42 mouse cellular contexts compared by ENCODE assay signal in genomic region chr5:72948136-72948535, GRCm38 (mm10). TPM values are rescaled to one million over a fixed set of nuclear protein-coding genes. Genes with fewer than 3 reads are reported as not detected.
A peak's percentile ranks its signal among the peaks of the same experiment; 100 is the strongest.
DNase-seq lines count a peak whose midpoint lies in the region; ATAC-seq lines count a peak whose summit lies in the region.
"Had no signal": no experiment of that assay in that cellular context is flagged by ENCODE, and none has a peak within 500 bp of the region (broad histone marks: within the 10 kb centered on the region; RNA-seq: fewer than 3 reads in every experiment).

No protein-coding gene starts in this region.

- no peak overlapping the region for H3K4me3 ChIP-seq in kidney, embryonic 16.5 days (ENCODE audit: low read length)
- H3K4me3 ChIP-seq: embryonic facial prominence, embryonic 12.5 days; heart, adult 2 months; heart, embryonic 13.5 days; limb, embryonic 10.5 days; limb, embryonic 15.5 days; midbrain, embryonic 10.5 days; midbrain, embryonic 15.5 days; neural tube, embryonic 15.5 days; stomach, embryonic 15.5 days had no signal

- 0 out of 2 replicates have a peak, but pooled peaks cover 9% of the 10 kb centered on the region for H3K36me3 ChIP-seq in kidney, embryonic 16.5 days (ENCODE audit: insufficient read depth, low read length)
- H3K36me3 ChIP-seq: midbrain, embryonic 15.5 days; neural tube, embryonic 15.5 days; stomach, embryonic 15.5 days had no signal

- H3K27ac ChIP-seq in kidney, embryonic 16.5 days (ENCODE audit: low read length): no peak overlapping the region
- H3K27ac ChIP-seq: embryonic facial prominence, embryonic 12.5 days; heart, adult 2 months; heart, embryonic 13.5 days; hindbrain, embryonic 14.5 days; kidney, postnatal 0 days; limb, embryonic 10.5 days; limb, embryonic 15.5 days; liver, embryonic 14.5 days; midbrain, embryonic 10.5 days; midbrain, embryonic 15.5 days; neural tube, embryonic 15.5 days; stomach, embryonic 15.5 days had no signal

- no peaks in the 10 kb centered on the region for H3K4me1 ChIP-seq in kidney, embryonic 16.5 days (ENCODE audit: insufficient read depth, low read length)
- H3K4me1 ChIP-seq: embryonic facial prominence, embryonic 12.5 days; heart, embryonic 13.5 days; limb, embryonic 10.5 days; limb, embryonic 15.5 days; midbrain, embryonic 10.5 days; midbrain, embryonic 15.5 days; neural tube, embryonic 15.5 days; stomach, embryonic 15.5 days had no signal

- no peaks in the 10 kb centered on the region for H3K9me3 ChIP-seq in kidney, embryonic 16.5 days (ENCODE audit: low read length)
- H3K9me3 ChIP-seq: embryonic facial prominence, embryonic 12.5 days; heart, embryonic 13.5 days; limb, embryonic 10.5 days; limb, embryonic 15.5 days; midbrain, embryonic 10.5 days; midbrain, embryonic 15.5 days; neural tube, embryonic 15.5 days; stomach, embryonic 15.5 days had no signal

- no peak overlapping the region for H3K9ac ChIP-seq in kidney, embryonic 16.5 days (replicated peaks; ENCODE audit: low read length)
- H3K9ac ChIP-seq: embryonic facial prominence, embryonic 12.5 days; heart, embryonic 13.5 days; hindbrain, embryonic 14.5 days; limb, embryonic 15.5 days; liver, embryonic 14.5 days; lung, embryonic 14.5 days; midbrain, embryonic 15.5 days; neural tube, embryonic 15.5 days; stomach, embryonic 15.5 days had no signal

- WGBS in kidney, embryonic 16.5 days: 68% methylated on average over 1 of the region's 1 CpGs

- peak; percentile 31; the same call in 1 of the 2 replicates for ATAC-seq in cerebellum, adult (ENCODE audit: insufficient number of reproducible peaks, low FRiP score, low TSS enrichment)
- no peak for ATAC-seq in kidney, embryonic 16.5 days (ENCODE audit: low FRiP score, low TSS enrichment)
- ATAC-seq: activated CD4-positive, CD25-positive, alpha-beta regulatory T cell, adult 4 months; forebrain, embryonic 14.5 days; inflammation-experienced regulatory T-cells, adult 6 months; midbrain, embryonic 15.5 days had no signal

- no peak overlapping the region for H3K4me2 ChIP-seq in kidney, embryonic 16.5 days (replicated peaks; ENCODE audit: low read depth, low read length)
- H3K4me2 ChIP-seq: embryonic facial prominence, embryonic 12.5 days; heart, embryonic 13.5 days; hindbrain, embryonic 14.5 days; limb, embryonic 15.5 days; lung, embryonic 14.5 days; midbrain, embryonic 15.5 days; neural tube, embryonic 15.5 days; stomach, embryonic 15.5 days had no signal

- no peaks in the 10 kb centered on the region for H3K27me3 ChIP-seq in kidney, embryonic 16.5 days (ENCODE audit: insufficient read depth, low read length)
- H3K27me3 ChIP-seq: CH12.LX; embryonic facial prominence, embryonic 12.5 days; heart, embryonic 13.5 days; limb, embryonic 15.5 days; midbrain, embryonic 15.5 days; neural tube, embryonic 15.5 days; stomach, embryonic 15.5 days had no signal

- no peak for DNase-seq in cerebellum, postnatal 25 days
- DNase-seq in kidney, adult 11 months: peak; percentile 58
- peak; percentile 10 for DNase-seq in left cerebral cortex, adult 11 months (ENCODE audit: low spot score)
- no peak for DNase-seq in left cerebral cortex, adult 9 months (ENCODE audit: low spot score in 2 of 2)
- no peak for DNase-seq in lung, postnatal 10 days
- DNase-seq in adrenal gland, postnatal 36 days: no peak
- DNase-seq: adrenal gland, adult 2 months; cerebellum, adult 11 months; cerebellum, adult 9-10 months; embryo, embryonic 11 days; gastrocnemius, postnatal 25 days; heart, adult 2 months; heart, postnatal 10 days; lung, embryonic 14.5 days; retina, postnatal 1 day; right cerebral cortex, postnatal 14 days; thymus, postnatal 25 days had no signal

RNA-seq across cellular contexts. Expression of gene Gm10135, which starts 26.4 kb away (rescaled TPM):
- not detected in 2 replicates for polyA plus RNA-seq in kidney, embryonic 16.5 days (2015; fragmentation: Nextera tagmentation; extraction: Ambion mirVana)
- total RNA-seq in adrenal gland, postnatal 36 days (2021): not detected
- total RNA-seq: adrenal gland, adult 2 months; adrenal gland, postnatal 4 days; CH12.LX; ES-E14; gastrocnemius, postnatal 25 days; heart, adult 2 months; heart, postnatal 10 days; hematopoietic stem cell, adult 5-6 weeks; layer of hippocampus, adult 8-10 months; layer of hippocampus, postnatal 25 days; left cerebral cortex, postnatal 10 days had no signal
- polyA plus RNA-seq: activated CD4-positive, CD25-positive, alpha-beta regulatory T cell, adult 4 months; adrenal gland, adult 2 months; C2C12; embryonic facial prominence, embryonic 12.5 days; forebrain, embryonic 14.5 days; heart, adult 2 months; heart, embryonic 13.5 days; hindbrain, embryonic 14.5 days; inflammation-experienced regulatory T-cells, adult 6 months; kidney, postnatal 0 days; limb, embryonic 10.5 days; limb, embryonic 15.5 days; liver, embryonic 14.5 days; lung, embryonic 14.5 days; midbrain, embryonic 10.5 days; midbrain, embryonic 15.5 days; neural tube, embryonic 15.5 days; stomach, embryonic 15.5 days had no signal

RNA-seq across cellular contexts. Expression of gene Slain2, which starts 34.0 kb away (rescaled TPM):
- 11.8 and 12.6 TPM in 2 replicates for polyA plus RNA-seq in kidney, embryonic 16.5 days (2015; fragmentation: Nextera tagmentation; extraction: Ambion mirVana)
- 10 to 100 TPM; 59.1 to 63.4 TPM for total RNA-seq in adrenal gland, postnatal 36 days (2021)

RNA-seq across cellular contexts. Expression of gene Slc10a4, which starts 58.5 kb away (rescaled TPM):
- 1.2 and 1.8 TPM in 2 replicates for polyA plus RNA-seq in kidney, embryonic 16.5 days (2015; fragmentation: Nextera tagmentation; extraction: Ambion mirVana)
- 1 to 10 TPM; 5.7 to 8.3 TPM for total RNA-seq in adrenal gland, postnatal 36 days (2021)
- total RNA-seq: CH12.LX; gastrocnemius, postnatal 25 days; heart, postnatal 10 days; hematopoietic stem cell, adult 5-6 weeks; megakaryocyte progenitor cell, adult 5-6 weeks had no signal
- polyA plus RNA-seq: activated CD4-positive, CD25-positive, alpha-beta regulatory T cell, adult 4 months; C2C12; inflammation-experienced regulatory T-cells, adult 6 months had no signal

Comparison
In these comparisons a context has a peak if more than half of its experiments do, and no peak if none do; other contexts are left out.
1. DNase-seq: peak in kidney, adult 11 months (single experiment) and left cerebral cortex, adult 11 months (single experiment); none in cerebellum, postnatal 25 days (0 of 2), left cerebral cortex, adult 9 months (0 of 2), lung, postnatal 10 days (single experiment) and adrenal gland, postnatal 36 days (0 of 2).